Mouse (Mus musculus): ENCODE measurements around the gene Wnt6.
"Not testable (repeated sequence)": the region's sequence is repeated elsewhere in the genome, so short reads cannot be mapped to it uniquely, and the experiment has no call there.

Wnt6 gene

GRCm38 (mm10) chr1:74806360-74807311, 34.9 kb downstream of the Wnt6 start:
- DNase-seq (ENCODE audit: low spot score), result no peak

- DNase-seq (ENCODE audit: low spot score), result no peak
These were observed 35.9 kb downstream of the Wnt6 start for GRCm38 (mm10) chr1:74807551-74808071.

- peak; percentile 87 for DNase-seq (ENCODE audit: low spot score)
These were observed 36.4 kb downstream of the Wnt6 start for GRCm38 (mm10) chr1:74808078-74808477.

- DNase-seq (ENCODE audit: low spot score), result no peak
These were observed 37.3 kb downstream of the Wnt6 start for GRCm38 (mm10) chr1:74809007-74809406.

- no peak for DNase-seq (ENCODE audit: low spot score)
These were observed 43.4 kb downstream of the Wnt6 start for GRCm38 (mm10) chr1:74814931-74815647.

GRCm38 (mm10) chr1:74815965-74816364, 44.3 kb downstream of the Wnt6 start:
- DNase-seq (ENCODE audit: low spot score), result not testable (repeated sequence)

GRCm38 (mm10) chr1:74816612-74817199, 45.0 kb downstream of the Wnt6 start:
- peak; percentile 81 for DNase-seq (ENCODE audit: low spot score)

GRCm38 (mm10) chr1:74817219-74817618, 45.5 kb downstream of the Wnt6 start:
- DNase-seq (ENCODE audit: low spot score), result no peak

- DNase-seq (ENCODE audit: low spot score), result no peak
These were observed 46.8 kb downstream of the Wnt6 start for GRCm38 (mm10) chr1:74818509-74818908.

- DNase-seq (ENCODE audit: low spot score), result not testable (repeated sequence)
These were observed 51.9 kb downstream of the Wnt6 start for GRCm38 (mm10) chr1:74823598-74823997.

GRCm38 (mm10) chr1:74824518-74825302, 53.0 kb downstream of the Wnt6 start:
- DNase-seq (ENCODE audit: low spot score), result peak; percentile 65

- no peak for DNase-seq (ENCODE audit: low spot score)
These were observed 58.4 kb downstream of the Wnt6 start for GRCm38 (mm10) chr1:74830061-74830460.

GRCm38 (mm10) chr1:74833255-74833654, 61.6 kb downstream of the Wnt6 start:
- no peak for DNase-seq (ENCODE audit: low spot score)
